Mouse (Mus musculus): ENCODE measurements around the gene AC131692.1.

AC131692.1 gene

DNA sequence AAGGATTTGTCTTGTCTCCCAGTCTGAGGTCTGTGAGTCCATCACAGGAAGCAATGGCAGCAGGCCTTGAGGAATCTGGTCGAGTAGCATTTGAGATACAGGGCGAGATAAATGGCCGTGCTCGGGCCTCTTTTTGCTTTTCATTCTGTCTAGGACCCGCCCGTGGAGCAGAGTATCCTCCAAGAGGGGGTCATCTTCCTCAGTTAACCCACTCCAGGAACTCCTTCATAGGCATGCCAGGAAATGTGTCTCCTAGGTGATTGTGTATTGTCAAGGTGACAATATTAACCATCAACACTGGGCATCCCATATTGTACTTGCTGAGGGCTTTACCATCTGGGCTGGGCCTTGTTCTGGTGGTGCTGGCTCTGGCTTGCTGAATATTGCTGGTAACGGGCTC is at the start of gene AC131692.1:
AC131692.1 (plus strand) TSS at position 301 of the 400 bp plus-strand sequence.
- DNase-seq (ENCODE audit: low spot score): no peak

DNA sequence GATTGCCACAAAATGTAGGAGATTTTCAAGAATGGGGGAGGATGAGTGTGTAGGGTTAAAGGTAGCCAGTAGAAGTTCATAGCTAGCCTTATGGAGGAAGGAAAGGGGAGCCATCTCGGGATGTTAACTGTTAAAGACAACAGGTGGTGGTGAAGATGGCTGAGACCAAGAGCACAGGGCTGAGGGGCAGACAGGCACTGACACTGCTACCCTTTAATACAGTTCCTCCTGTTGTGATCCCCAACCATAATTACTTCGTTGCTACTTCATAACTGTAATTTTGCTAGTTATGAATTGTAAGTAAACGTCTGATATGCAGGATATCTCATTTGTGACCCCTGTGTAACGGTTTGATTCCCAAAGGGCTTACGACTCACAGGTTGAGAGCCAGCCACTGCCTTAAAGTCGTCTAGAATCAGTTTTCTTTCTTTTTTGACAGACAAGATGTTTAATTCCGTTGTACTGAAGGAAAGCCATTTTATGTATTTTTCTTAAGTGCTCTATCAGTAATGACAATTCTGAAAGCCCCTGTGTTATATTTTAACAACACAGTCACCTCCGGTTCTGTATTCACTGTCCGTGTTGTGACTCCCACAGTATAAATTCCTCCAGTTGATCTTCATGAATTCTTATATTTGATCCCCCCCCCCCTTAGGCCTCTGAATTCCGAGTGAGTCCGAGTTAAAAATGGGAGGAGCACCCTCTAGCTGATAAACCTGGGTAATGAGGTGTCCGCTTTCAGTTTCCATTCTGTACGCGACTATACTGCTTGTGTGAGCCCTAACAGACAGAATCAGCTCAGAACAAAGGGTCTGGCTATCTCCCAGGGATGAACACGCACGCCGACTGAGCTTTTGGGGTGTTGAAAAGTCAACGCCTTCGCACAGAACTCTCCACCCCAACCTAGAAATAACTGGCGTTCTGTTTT is 48.6 kb upstream of the AC131692.1 start:
- no peak for DNase-seq (ENCODE audit: low spot score)

DNA sequence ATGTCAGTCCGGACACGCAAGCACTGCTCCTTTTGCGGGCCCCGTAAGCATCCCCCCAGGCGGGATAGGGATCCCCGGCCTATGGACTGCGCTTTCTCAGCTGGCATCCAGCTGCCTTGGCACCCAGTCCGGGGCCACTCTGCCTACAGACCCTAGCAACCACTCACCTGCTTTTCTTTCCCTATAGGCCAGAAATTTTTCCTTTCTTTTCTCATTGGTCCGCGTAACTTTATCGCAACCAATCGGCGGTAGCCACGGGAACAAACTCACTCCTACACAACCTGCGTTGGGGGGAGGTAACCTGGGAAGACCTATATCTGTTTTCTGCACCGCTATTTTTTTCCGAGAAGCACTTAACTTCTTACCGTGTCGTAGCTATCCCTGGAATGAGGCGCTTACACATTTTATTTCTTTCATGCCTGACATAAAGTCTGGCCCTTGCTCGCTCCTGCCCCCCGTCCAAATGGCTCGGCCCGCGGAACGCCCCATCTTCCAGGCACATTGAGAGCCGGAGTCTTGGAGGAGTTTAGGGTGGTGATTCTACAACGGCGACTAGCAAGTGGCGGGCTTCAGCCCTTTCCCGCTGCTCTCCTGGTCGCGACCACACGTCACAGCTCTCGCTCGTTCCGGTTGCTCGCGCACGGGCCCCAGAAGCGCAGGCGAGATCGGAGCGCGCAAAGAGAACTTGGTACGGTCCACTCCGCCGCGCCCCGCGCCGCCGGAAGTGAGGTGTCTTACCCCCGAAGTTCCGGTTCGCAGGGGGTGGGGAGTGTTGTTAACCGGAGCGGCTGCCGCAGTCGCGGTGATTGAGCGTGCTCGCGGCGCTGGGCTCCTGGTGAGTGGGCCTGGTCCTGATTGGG is 47.7 kb upstream of the AC131692.1 start, which contains the start of gene Syvn1:
Syvn1 (plus strand) TSS at position 283 of the 860 bp plus-strand sequence.
- DNase-seq (ENCODE audit: low spot score): peak; percentile 91

DNA sequence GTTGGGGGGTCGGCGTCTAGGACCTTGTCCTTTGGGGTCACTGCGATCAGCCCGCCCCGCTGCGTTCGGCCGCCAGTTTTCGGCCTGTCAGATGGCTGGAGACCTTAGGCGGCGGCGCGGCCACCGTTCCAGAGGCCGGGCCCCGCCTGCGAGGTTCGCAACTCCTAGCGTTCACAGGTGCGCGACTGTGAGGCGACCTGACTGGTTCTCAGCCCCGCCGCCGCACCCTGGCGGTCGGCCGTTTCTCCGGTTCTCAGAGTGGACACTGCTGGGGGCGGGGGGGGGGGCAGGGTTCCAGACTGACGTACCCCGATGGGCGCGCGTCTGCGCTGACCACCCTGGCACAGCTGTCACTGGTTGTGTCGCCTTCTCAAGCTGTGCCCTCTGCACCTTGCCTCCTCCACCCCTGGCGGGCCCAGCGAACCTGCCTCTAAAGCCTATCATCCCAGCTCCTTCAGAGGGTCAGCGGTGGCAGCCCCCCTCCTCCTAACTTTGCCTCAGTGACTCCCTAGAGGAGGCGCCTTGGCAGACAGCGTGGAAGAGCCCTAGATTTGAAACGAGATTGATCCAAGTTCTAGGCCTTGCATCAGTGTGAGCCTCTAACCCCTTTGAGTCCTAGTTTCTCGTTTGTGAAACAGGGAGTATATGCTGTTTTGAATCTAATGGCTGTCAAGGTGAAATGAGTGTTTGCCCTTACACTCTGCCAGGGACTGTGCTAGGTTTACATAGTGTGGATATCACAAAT is 46.9 kb upstream of the AC131692.1 start:
- DNase-seq (ENCODE audit: low spot score): no peak

DNA sequence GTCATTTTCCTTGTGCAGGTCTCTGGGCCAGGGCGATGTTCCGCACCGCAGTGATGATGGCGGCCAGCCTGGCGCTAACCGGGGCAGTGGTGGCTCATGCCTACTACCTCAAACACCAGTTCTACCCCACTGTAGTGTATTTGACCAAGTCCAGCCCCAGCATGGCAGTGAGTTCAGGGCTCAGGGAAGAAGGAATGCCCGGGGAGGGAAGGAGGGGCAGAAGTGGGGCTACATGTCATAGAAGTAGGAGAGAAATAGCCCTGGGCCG is 46.4 kb upstream of the AC131692.1 start:
- no peak for DNase-seq (ENCODE audit: low spot score)

DNA sequence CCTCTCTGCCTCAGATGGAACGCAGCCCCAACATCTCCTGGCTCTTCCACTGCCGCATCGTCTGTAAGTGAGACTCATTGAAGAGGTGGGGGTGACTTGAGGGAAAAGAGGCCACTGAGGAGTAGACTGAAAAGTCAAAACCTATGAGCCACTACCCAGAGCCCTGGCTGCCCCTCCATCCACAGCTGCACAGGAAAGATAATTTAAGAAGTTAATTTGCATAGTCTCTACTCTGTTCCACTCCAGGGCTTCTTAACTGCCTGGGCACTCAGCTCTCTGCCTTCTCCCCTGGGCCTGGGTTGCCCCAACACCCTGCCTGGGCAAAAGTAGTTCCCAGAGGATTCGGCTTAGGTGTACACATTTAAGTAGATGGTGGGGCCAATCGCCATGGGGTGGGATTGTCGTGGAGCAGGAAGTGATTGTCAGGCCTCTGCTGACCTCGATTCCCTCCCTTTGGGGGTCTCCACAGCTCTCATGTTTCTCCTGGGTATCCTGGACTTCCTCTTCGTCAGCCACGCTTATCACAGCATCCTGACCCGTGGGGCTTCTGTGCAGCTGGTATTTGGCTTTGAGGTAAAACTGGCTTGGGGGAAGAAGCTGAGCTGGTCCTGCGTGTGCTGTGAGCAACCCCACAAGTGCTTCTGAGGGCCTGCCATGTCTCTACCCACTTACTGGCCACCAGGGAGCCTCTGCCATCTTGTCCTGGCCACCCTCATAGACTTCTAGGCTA is 45.4 kb upstream of the AC131692.1 start:
- no peak for DNase-seq (ENCODE audit: low spot score)

DNA sequence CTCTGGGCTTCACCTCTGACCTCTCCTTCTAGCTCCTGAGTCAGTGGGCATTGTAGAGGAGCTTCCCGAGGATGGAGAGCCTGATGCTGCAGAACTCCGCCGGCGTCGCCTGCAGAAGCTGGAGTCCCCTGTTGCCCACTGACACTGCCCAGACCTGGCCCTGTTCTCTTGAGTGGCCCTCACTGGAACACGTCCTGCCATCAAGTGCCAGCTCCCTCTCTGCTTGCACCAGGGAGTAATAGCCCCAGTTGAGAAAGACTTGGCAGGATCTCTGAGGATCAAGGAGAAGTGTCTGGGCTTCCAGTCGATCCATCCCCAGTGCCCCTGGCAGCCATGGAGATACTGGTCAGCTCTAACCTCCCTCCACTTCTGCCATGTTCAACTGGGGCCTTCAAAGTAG is 41.7 kb upstream of the AC131692.1 start:
- DNase-seq (ENCODE audit: low spot score): peak; percentile 9

DNA sequence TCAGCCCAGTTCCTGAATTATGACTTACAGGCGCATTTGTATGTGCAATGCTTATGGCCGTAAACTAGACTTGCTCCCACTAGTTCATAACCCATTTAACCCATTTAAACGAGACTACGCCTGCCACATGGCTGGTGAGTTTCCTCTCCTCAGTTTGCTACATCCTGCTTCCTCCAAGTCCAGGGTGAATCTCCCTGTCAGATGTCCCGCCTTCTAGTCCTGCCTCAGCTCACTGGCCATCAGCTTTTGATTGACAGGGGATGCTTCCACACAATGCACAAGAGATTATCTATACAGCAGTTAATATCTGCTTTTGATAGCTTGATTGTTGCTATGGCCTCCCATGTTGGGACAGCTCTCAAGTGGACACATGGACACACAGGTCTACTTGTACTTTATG is 39.9 kb upstream of the AC131692.1 start:
- no peak for DNase-seq (ENCODE audit: low spot score)

DNA sequence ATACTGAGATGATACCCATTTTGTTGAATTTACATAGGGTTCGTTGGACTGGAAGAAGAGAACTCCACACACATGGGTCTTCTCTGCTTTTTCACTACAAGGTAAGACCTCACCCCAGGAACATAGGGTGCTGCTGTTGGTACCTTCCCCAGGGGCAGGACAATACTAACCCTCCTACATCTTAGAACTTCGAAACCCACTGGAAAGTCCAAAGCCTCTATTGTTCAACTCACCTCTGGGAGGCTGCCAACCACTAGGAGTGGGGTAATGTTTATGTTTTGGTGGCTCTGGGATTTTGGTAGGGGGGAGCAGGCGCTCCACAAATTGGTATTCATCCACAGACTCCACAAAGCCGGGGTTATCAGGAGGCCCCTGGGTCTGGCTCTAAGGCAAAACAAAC is 37.5 kb upstream of the AC131692.1 start:
- no peak for DNase-seq (ENCODE audit: low spot score)

DNA sequence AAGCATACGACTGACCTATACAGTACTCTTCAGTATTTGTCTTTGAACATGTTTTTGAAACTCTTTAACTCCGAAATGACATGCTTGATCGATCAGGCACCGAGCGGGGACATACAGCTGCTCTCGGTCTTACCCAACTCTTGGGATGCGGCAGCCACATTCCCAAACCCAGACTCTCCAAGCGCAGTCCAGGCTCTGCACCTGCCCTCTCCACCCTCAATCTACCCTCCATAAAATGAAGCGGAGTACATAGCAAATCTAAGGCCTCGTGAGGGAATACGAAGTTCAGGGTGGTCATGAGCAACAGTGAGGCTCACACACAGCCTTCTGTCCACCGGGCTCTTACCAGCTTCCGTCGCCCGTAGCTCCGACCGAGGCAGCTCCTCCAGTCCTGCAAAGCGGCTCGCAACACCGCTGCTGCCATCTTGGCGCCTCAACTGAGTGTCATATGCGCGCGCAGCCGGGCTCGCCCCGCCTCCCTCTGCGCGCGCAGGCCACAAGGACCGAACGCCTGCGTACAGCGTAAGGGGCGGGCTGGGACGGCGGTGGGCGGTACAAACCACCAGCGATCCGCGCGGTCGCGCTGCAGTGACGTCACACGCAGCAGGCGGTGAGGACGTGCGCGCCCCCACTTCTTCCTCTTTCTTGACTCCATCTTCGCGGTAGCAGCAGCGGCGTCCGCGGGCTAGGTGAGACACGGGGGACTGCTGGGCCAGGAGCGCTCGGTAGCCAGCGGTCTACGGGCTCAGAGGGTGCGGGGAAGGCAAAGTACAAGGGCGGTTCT is 36.7 kb upstream of the AC131692.1 start, which contains the start of the genes Mrpl49 and Fau:
Mrpl49 (minus strand) TSS at position 473 of the 784 bp plus-strand sequence.
Fau (plus strand) TSS at position 532 of the 784 bp plus-strand sequence.
- DNase-seq (ENCODE audit: low spot score): peak; percentile 99

DNA sequence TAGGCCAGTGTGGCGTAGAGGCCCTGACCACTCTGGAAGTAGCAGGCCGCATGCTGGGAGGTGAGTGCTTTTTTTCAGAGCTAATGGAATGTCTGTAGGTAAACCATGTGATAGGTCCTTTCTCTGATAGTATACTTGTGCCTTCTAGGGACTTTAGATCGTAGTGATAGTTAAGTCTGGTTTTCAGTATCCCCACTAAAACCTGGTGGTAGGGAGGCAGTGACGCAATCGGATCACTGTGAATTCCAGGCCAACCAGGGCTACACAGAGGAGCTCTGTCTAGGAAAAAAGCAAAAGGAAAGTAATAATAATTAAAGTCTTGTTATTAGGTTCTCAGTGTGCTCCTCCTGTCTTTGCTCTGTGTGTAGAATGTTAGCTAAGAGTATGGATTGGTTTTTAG is 35.7 kb upstream of the AC131692.1 start:
- no peak for DNase-seq (ENCODE audit: low spot score)

DNA sequence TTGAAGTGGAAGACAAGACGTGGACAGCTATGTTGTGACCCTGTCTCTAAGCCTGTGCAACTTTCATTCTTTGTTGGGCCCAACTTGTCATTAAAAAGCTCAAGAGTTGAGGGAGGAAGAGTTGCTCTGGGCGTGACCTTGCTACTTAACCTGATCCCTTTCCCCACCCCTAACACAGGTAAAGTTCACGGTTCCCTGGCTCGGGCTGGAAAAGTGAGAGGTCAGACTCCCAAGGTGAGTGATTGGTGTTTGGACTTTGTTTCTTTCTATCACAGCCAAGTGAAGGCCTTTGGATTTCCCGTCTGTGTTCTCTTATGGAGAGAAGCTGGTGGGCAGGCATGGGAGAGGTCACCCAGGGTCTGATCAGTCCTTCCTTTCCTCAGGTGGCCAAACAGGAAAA is 35.3 kb upstream of the AC131692.1 start:
- DNase-seq (ENCODE audit: low spot score): no peak

DNA sequence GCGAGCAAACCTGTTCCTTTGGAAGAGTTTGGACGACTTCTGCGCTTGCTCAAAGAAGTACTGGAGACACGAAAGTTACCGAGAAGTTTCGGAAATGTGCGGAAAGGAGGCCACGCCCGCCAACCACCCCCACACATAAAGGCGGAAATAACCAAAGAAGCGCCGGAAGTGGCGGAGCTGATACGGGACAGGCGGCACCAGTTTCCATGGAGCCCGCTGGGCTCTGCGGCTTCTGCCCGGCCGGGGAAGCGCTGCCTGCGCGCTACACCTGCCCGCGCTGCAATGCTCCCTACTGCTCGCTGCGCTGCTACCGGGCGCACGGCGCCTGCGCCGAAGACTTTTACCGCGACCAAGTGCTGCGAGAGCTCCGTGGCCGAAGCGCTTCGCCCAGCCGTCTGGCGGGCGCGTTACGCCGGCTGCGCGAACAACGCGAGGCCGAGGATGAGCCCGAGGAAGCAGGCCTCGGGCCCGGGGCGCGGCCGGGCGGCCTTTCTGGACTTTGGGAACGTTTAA is 33.1 kb upstream of the AC131692.1 start, which contains the start of gene Znhit2:
Znhit2 (plus strand) TSS at position 172 of the 513 bp plus-strand sequence.
- peak; percentile 92 for DNase-seq (ENCODE audit: low spot score)

DNA sequence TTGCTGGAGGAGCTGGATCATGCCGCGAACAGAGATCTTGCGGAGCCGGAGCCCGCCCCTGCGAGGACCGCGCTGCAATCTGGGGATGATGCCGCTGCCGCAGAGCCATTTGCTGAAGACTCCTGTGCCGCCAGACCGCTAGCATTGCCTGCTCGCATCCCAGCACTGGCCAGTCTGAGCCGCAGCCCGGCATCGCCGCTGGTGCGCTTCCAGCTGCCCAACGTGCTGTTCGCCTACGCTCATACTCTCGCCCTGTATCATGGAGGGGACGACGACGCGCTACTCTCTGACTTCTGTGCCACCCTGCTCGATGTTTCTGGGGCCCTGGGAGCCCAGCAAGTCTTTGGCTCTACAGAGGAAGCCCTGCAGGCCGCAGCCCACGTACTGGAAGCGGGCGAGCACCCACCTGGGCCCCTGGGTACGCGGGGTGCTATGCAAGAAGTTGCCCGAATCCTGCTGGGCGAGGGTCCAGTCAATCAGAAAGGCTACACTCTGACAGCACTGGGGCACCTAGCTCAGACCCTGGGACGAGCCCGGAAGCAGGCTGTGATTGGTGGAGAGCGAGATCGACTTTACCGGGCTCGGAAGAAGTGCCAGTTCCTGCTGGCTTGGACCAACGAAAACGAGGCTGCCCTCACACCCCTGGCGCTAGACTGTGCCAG is 32.4 kb upstream of the AC131692.1 start:
- DNase-seq (ENCODE audit: low spot score): peak; percentile 57

DNA sequence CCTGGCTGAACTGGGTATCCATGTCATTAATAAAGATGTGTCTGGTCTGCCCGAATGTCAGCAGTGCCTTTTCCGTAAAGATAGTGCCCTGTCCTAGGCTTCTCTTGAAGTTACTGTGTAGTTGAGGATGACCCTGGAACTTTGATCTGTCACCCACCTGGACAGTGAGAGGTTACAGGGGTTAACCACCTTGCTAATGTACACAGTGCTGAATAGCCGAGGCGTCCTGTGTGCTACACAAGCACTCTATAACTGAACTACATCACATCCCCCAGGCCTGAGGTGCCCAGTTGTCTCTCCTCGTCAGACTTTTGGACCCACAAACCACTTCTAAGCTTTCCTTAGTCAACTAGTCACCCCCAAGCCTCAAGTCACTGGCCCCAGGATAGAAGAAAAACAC is 31.8 kb upstream of the AC131692.1 start:
- DNase-seq (ENCODE audit: low spot score): no peak

DNA sequence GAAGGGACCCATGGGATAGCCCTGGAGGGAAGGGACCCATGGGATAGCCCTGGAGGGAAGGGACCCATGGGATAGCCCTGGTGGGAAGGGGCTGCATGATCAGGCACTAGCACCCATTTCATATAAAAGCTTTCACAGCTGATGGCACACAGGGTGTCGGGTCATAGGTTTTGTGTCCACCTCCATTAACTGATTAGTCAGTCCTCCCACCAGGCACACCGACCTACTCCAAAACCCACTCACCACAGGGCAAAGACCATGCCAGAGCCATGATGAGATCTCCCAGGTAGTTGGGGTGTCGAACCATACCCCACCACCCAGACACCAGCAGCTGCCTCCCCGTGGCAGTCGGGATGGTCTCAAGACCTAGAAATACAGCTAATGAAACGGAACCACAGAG is 31.1 kb upstream of the AC131692.1 start:
- no peak for DNase-seq (ENCODE audit: low spot score)

DNA sequence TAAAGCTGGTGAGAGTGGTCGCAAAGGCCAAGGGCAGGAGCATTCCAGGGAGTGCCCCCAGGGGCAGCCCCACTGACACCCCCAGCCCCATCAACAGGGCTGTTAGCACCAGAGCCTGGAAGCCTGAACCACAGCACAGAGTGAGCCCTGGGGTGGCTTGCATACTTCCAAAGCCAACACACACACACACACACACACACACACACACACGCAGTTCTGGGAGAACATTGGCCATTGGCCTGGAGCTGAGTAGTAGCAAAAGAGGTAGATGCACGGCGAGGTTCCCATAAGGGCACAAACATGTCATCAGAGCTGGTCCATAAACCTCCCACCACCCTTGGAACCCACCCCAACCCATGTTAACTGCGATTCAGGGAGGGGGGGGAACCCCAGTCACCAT is 27.6 kb upstream of the AC131692.1 start:
- no peak for DNase-seq (ENCODE audit: low spot score)

DNA sequence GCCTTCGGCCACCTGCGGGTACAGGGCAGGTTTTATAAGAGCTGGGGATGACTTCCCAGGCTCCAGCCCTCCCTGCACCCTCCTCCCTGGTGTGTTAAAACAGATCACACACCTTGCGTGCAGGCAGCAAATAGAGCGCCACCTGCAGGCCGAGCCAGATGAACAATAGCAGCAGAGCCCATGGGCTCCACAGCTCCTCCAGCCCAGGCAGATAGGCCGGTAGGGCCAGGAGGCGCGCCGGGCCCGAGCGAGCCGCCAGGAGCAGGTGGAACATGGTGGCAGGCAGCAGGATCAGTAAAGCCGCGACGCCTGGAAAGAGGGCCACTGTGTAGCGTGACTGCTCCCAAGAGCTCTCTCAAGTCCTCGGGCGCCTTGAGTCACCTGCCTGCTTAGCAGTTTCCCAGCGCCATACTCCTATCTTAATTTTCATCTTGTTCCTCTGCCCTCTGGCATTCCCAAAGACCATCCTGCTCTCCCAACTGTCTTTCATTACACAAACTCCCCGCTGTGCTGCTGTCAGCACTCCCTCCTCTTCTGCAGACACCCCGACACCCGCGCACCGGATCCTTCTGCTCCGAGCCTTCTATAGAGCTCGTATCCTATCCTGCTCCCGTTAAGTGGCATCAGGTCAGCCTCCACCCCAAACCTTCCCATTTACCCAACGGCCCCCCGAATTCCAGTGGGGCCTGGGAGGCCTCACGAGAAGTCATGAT is 27.1 kb upstream of the AC131692.1 start:
- DNase-seq (ENCODE audit: low spot score): peak; percentile 84

Measured in testis, postnatal 14 days (tissue).